Mouse (Mus musculus) erythroblast, embryonic 14.5 days (primary cell): Measurements from ENCODE around the gene Mylpf.

Experiments
- GATA1 ChIP-seq: IDR thresholded peaks from 2 replicates; pipeline ENCODE4 v1.6.1; 2012; ENCODE audit warnings: low read length, inconsistent platforms, mixed read lengths
- TAL1 ChIP-seq: IDR thresholded peaks from 3 replicates; pipeline ENCODE4 v1.6.1; 2012; ENCODE audit warnings: low read length, inconsistent platforms, mixed read lengths

GRCm38 (mm10) chr7:127223515-127224478 lies 15.1 kb downstream of the Mylpf start:
- TF ChIP-seq GATA1 (0 out of 2 replicates have a peak, but pooled peaks have one; percentile 14), TAL1 (peak; percentile 51; the same call in 2 of the 3 replicates)
